Mouse (Mus musculus) liver, postnatal 0 days (tissue): Measurements from ENCODE around the gene Uroc1. TPM values are rescaled to one million over a fixed set of nuclear protein-coding genes. Genes with fewer than 3 reads are reported as not detected.

ENCODE experiments used
- ATAC-seq: fragments of 200-750 bp; cut with Nextera tagmentation; 2 replicates; pipeline ENCODE4 v1.8.0; 2017; ENCODE audit warnings: mild to moderate bottlenecking, moderate library complexity
- DNase-seq: peaks from one replicate; pipeline ENCODE4 v3.0.0-alpha.2; 2016
- H3K27ac ChIP-seq: fragments of 300-500 bp; sonication (generic); 2 replicates; pipeline ENCODE4 v1.5.1; 2014; ENCODE audit warnings: antibody characterized with exemption, moderate library complexity, mild to moderate bottlenecking, low read depth
- H3K27me3 ChIP-seq: fragments of 300-500 bp; sonication (generic); 2 replicates; pipeline ENCODE4 v1.6.1; 2014; ENCODE audit warnings: low read length, control low read depth, mixed read lengths; ENCODE audit not compliant: insufficient read depth
- H3K36me3 ChIP-seq: fragments of 300-500 bp; sonication (generic); replicated peaks from 2 replicates; pipeline ENCODE4 v1.6.1; 2014; ENCODE audit warnings: mild to moderate bottlenecking, control low read depth, low read length, moderate library complexity, mixed read lengths; ENCODE audit not compliant: insufficient read depth
- H3K4me1 ChIP-seq: fragments of 300-500 bp; sonication (generic); 2 replicates; pipeline ENCODE4 v1.6.1; 2014; ENCODE audit warnings: antibody characterized with exemption, mild to moderate bottlenecking, control low read depth; ENCODE audit not compliant: insufficient read depth
- H3K4me2 ChIP-seq: fragments of 300-500 bp; sonication (generic); 2 replicates; pipeline ENCODE4 v1.6.1; 2014; ENCODE audit warnings: low read depth, mild to moderate bottlenecking, low read length, moderate library complexity, mixed read lengths
- H3K4me3 ChIP-seq: fragments of 300-500 bp; sonication (generic); 2 replicates; pipeline ENCODE4 v1.5.1; 2014; ENCODE audit warnings: low read depth, low read length
- H3K9ac ChIP-seq: fragments of 300-500 bp; sonication (generic); replicated peaks from 2 replicates; pipeline ENCODE4 v1.6.1; 2014; ENCODE audit warnings: mild to moderate bottlenecking, moderate library complexity
- H3K9me3 ChIP-seq: fragments of 300-500 bp; sonication (generic); 2 replicates; pipeline ENCODE4 v1.6.1; 2016; ENCODE audit warnings: mild to moderate bottlenecking, control low read depth, low read length, mixed read lengths
- CTCF ChIP-seq: sonication (generic); IDR thresholded peaks from 2 replicates; pipeline ENCODE4 v1.5.1; 2016; ENCODE audit warnings: antibody characterized with exemption, low read depth
- EP300 ChIP-seq: IDR thresholded peaks from 2 replicates; pipeline ENCODE4 v1.6.1; 2016; ENCODE audit warnings: antibody characterized with exemption, low read depth, mild to moderate bottlenecking
- WGBS: fragments of 180-500 bp; shearing (Covaris S2); extraction: QIAGEN DNeasy Blood & Tissue Kit; methylation state at CpG from one replicate; pipeline ENCODE4 v1.1.7; 2014; ENCODE audit not compliant: insufficient replicate concordance; 5-methylcytosine and 5-hydroxymethylcytosine counted together
- polyA plus RNA-seq: library from polyadenylated mRNA; unstranded; fragments of >200 nt; fragmentation: Nextera tagmentation; extraction: Ambion mirVana; gene quantifications from 2 replicates; pipeline ENCODE4 v1.2.1, GENCODE M21; 2015

The Uroc1 gene
- polyA plus RNA-seq, 1 experiment from 2014 or later, result 51.0 TPM

- WGBS, result 49% methylated on average over 3 of the region's 3 CpGs
- H3K9me3 ChIP-seq, result no peaks in the 10 kb centered on the region
- DNase-seq (no peak), ATAC-seq (no peak)
- H3K4me3 ChIP-seq, result 0 out of 2 replicates have a peak overlapping the region, but pooled peaks have one; percentile 47
- no peaks in the 10 kb centered on the region for H3K27me3 ChIP-seq
- peak overlapping the region; percentile 50; the same call in 1 of the 2 replicates for H3K9ac ChIP-seq
- H3K27ac ChIP-seq, result peak overlapping the region; percentile 69; the same call in 1 of the 2 replicates
- peaks cover 43% of the 10 kb centered on the region for H3K4me1 ChIP-seq
- TF ChIP-seq EP300, result no peak
- TF ChIP-seq CTCF, result no peak
- H3K36me3 ChIP-seq, result no peaks in the 10 kb centered on the region
- H3K4me2 ChIP-seq, result peak overlapping the region; percentile 67
These were observed 9.1 kb upstream of the Uroc1 start for GRCm38 (mm10) chr6:90324026-90324425.

- Histone ChIP-seq H3K4me2 (peak overlapping the region; percentile 67), H3K27ac (peak overlapping the region; percentile 69)
- DNase-seq, result no peak
These were observed 8.6 kb upstream of the Uroc1 start for GRCm38 (mm10) chr6:90324463-90324862.

GRCm38 (mm10) chr6:90324991-90325390 lies 8.1 kb upstream of the Uroc1 start, which contains the start of gene Chst13:
Chst13 (minus strand) TSS chr6:90325185.
- peak within 1 kb of the TSS; percentile 47 for H3K4me3 ChIP-seq
- WGBS, result 6% methylated on average over 22 of the region's 22 CpGs
- TF ChIP-seq EP300, result no peak
- no peak for TF ChIP-seq CTCF
- ATAC-seq (peak; percentile 35), DNase-seq (peak; percentile 55)
- peak within 1 kb of the TSS; percentile 50 for H3K9ac ChIP-seq
- H3K27ac ChIP-seq, result peak within 1 kb of the TSS; percentile 69
- no peaks in the 10 kb centered on the region for H3K36me3 ChIP-seq
- no peaks in the 10 kb centered on the region for H3K27me3 ChIP-seq
- H3K4me2 ChIP-seq, result peak within 1 kb of the TSS; percentile 67
- H3K9me3 ChIP-seq, result no peaks in the 10 kb centered on the region
- H3K4me1 ChIP-seq, result peaks cover 34% of the 10 kb centered on the region

More at GRCm38 (mm10) chr6:90324463-90324862, 8.6 kb upstream of the Uroc1 start:
- H3K27me3 ChIP-seq, result no peaks in the 10 kb centered on the region
- no peaks in the 10 kb centered on the region for H3K36me3 ChIP-seq
- 0 out of 2 replicates have a peak, but pooled peaks have one; percentile 22 for ATAC-seq
- H3K9me3 ChIP-seq, result no peaks in the 10 kb centered on the region
- 41% methylated on average over 3 of the region's 3 CpGs for WGBS
- peak overlapping the region; percentile 50; the same call in 1 of the 2 replicates for H3K9ac ChIP-seq
- peak overlapping the region; percentile 47 for H3K4me3 ChIP-seq
- no peak for TF ChIP-seq CTCF
- no peak for TF ChIP-seq EP300
- H3K4me1 ChIP-seq, result peaks cover 39% of the 10 kb centered on the region

- H3K4me3 ChIP-seq, result no peak overlapping the region
- TF ChIP-seq CTCF (peak; percentile 69), EP300 (no peak)
- no peak overlapping the region for H3K4me2 ChIP-seq
- no peak overlapping the region for H3K9ac ChIP-seq
- ATAC-seq (no peak), DNase-seq (no peak)
- H3K4me1 ChIP-seq, result peaks cover 11% of the 10 kb centered on the region; the same call in 1 of the 2 replicates
- 14% methylated on average over 6 of the region's 6 CpGs for whole genome bisulfite sequencing
- no peak overlapping the region for H3K27ac ChIP-seq
- H3K27me3 ChIP-seq, result no peaks in the 10 kb centered on the region
- H3K36me3 ChIP-seq, result no peaks in the 10 kb centered on the region
- no peaks in the 10 kb centered on the region for H3K9me3 ChIP-seq
These were observed 5.4 kb upstream of the Uroc1 start for GRCm38 (mm10) chr6:90327670-90328069.

GRCm38 (mm10) chr6:90329953-90330352 lies 3.1 kb upstream of the Uroc1 start:
- no peaks in the 10 kb centered on the region for H3K36me3 ChIP-seq
- no peaks in the 10 kb centered on the region for H3K27me3 ChIP-seq
- TF ChIP-seq CTCF (no peak), EP300 (no peak)
- WGBS, result 35% methylated on average over 1 of the region's 1 CpGs
- no peaks in the 10 kb centered on the region for H3K9me3 ChIP-seq
- H3K4me3 ChIP-seq, result no peak overlapping the region
- no peak overlapping the region for H3K4me2 ChIP-seq
- DNase-seq (peak; percentile 20), ATAC-seq (no peak)
- no peak overlapping the region for H3K9ac ChIP-seq
- H3K4me1 ChIP-seq, result 0 out of 2 replicates have a peak, but pooled peaks cover 5% of the 10 kb centered on the region
- H3K27ac ChIP-seq, result no peak overlapping the region

GRCm38 (mm10) chr6:90334244-90334643 lies 1.2 kb downstream of the Uroc1 start:
- Histone ChIP-seq H3K9ac (peak overlapping the region; percentile 60), H3K9me3 (no peaks in the 10 kb centered on the region), H3K4me3 (peak overlapping the region; percentile 44), H3K4me2 (peak overlapping the region; percentile 67), H3K4me1 (peaks cover 8% of the 10 kb centered on the region), H3K27me3 (no peaks in the 10 kb centered on the region), H3K27ac (peak overlapping the region; percentile 94), H3K36me3 (peaks cover 5% of the 10 kb centered on the region; the same call in 1 of the 2 replicates)
- TF ChIP-seq EP300, result no peak
- TF ChIP-seq CTCF, result no peak
- no peak for ATAC-seq
- no peak for DNase-seq
- WGBS, result 44% methylated on average over 3 of the region's 3 CpGs
